ENCODE assay signal across 8 mouse cellular contexts in the genomic region with DNA sequence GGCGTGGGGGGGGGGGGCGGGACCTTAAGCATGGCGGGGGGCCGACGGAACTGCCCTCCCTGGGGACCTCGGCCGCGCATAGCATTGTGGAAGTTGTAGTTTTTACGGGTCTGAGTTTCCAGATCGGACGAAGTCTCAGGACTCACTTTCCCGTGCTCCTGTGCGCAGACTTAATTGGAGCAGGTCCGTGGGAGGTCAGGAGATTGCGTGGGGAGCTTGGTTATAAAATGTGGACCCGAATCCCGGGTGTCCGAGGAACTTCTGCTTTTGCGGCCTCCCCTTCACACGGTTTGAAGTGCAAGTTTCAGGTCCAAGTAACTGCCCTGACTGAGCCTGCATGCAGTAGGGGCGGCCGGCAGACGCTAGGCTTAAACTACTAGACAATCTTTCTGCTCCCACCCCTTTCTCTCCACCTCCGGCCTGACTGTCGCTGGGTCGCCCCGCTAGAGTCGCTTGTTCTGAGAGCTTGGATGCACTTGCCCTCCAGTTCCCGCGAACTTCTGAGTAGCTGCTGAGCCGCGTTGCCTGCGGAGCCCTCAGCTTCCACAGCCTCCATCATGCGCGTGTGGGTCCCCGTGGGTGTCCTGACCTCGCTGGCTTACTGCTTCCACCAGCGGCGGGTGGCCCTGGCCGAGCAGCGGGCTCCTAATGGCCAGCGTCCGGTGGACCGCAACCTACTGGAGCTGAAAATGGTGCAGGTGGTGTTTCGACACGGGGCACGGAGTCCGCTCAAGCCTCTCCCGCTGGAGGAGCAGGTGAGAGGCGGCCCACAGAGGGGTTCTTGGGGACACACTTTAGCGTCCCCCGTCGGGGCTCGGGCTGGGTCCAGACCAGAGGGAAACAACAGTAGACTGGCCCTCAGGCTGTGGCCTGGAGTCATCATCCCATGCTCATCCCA. TPM values are rescaled to one million over a fixed set of nuclear protein-coding genes. Genes with fewer than 3 reads are reported as not detected.
DNase-seq lines count a peak whose midpoint lies in the region; ATAC-seq lines count a peak whose summit lies in the region.

TSS of gene Acp6 (plus strand) at position 167 of the 898 bp plus-strand sequence.

- peak within 1 kb of the TSS; percentile 82 for H3K9ac ChIP-seq in hindbrain, embryonic 13.5 days

- no peaks in the 10 kb centered on the region for H3K9me3 ChIP-seq in hindbrain, embryonic 13.5 days

- DNase-seq in NIH3T3 (ENCODE audit: low read depth): peak; percentile 94
- peak; percentile 89 to 90 for DNase-seq in cerebellum, postnatal 10 days
- peak; percentile 75 to 78 for DNase-seq in frontal cortex, postnatal 14 days (ENCODE audit: low spot score in 2 of 2)
- peak; percentile 64 to 81 for DNase-seq in layer of hippocampus, postnatal 25 days (ENCODE audit: extremely low spot score in 1 of 2, low spot score in 1 of 2)
- peak; percentile 96 for DNase-seq in lung, postnatal 25 days (ENCODE audit: low spot score)
- peak; percentile 94 for DNase-seq in retina, embryonic 14.5 days (ENCODE audit: low spot score)
- DNase-seq in thymus, postnatal 4 days: peak; percentile 90

- no peaks in the 10 kb centered on the region for H3K27me3 ChIP-seq in hindbrain, embryonic 13.5 days

- peaks cover 12% of the 10 kb centered on the region for H3K4me1 ChIP-seq in hindbrain, embryonic 13.5 days (replicated peaks)

- peak within 1 kb of the TSS; percentile 68 for H3K27ac ChIP-seq in hindbrain, embryonic 13.5 days

- peak; percentile 93 for ATAC-seq in hindbrain, embryonic 13.5 days (ENCODE audit: low FRiP score)

- peak within 1 kb of the TSS; percentile 68 for H3K4me3 ChIP-seq in hindbrain, embryonic 13.5 days

- no peaks in the 10 kb centered on the region for H3K36me3 ChIP-seq in hindbrain, embryonic 13.5 days

- peak within 1 kb of the TSS; percentile 79 for H3K4me2 ChIP-seq in hindbrain, embryonic 13.5 days

- WGBS in hindbrain, embryonic 13.5 days: 0% methylated on average over 53 of the region's 54 CpGs

RNA-seq across cellular contexts. Expression of gene Acp6, which starts in this region (rescaled TPM):
- polyA plus RNA-seq in hindbrain, embryonic 13.5 days (2015; fragmentation: Nextera tagmentation; extraction: Ambion mirVana): 17.2 and 17.5 TPM in 2 replicates
- total RNA-seq in layer of hippocampus, postnatal 25 days (2021): 10 to 100 TPM; 25.5 to 35.1 TPM

Comparison
In these comparisons a context has a peak if more than half of its experiments do, and no peak if none do; other contexts are left out.
1. Peak in every context shown above with its lines: DNase-seq, ATAC-seq, H3K4me3 ChIP-seq and H3K27ac ChIP-seq.